ENCODE assay signal across 27 mouse cellular contexts in genomic region chr9:93586871-93587270, GRCm38 (mm10).
A peak's percentile ranks its signal among the peaks of the same experiment; 100 is the strongest.
DNase-seq lines count a peak whose midpoint lies in the region; ATAC-seq and TF ChIP-seq lines count a peak whose summit lies in the region.
"Had no signal": no experiment of that assay in that cellular context is flagged by ENCODE, and none has a peak within 500 bp of the region (broad histone marks: within the 10 kb centered on the region; RNA-seq: fewer than 3 reads in every experiment).

No protein-coding gene starts in this region.

- DNase-seq in adrenal gland, postnatal 10 days = peak; percentile 6
- DNase-seq in adrenal gland, postnatal 25 days = no peak
- peak; percentile 31 for DNase-seq in lung, postnatal 0 days (ENCODE audit: low spot score)
- DNase-seq in lung, adult 2 months = no peak
- peak; percentile 44 for DNase-seq in gonadal fat pad, adult 2 months (ENCODE audit: low read depth)
- no peak for DNase-seq in gastrocnemius, postnatal 25 days
- DNase-seq: B cell, adult 2 months; cerebellum, adult 18-20 months; cerebellum, adult 9-10 months; cerebellum, postnatal 14 days; gastrocnemius, postnatal 10 days; heart, adult 18-20 months; heart, postnatal 10 days; heart, postnatal 36 days; kidney, adult 11 months had no signal

- H3K4me1 ChIP-seq in lung, postnatal 0 days (ENCODE audit: insufficient read depth, low read depth, low read length) = no peaks in the 10 kb centered on the region
- H3K4me1 ChIP-seq in lung, adult 2 months (ENCODE audit: control insufficient read depth, insufficient read depth, low read length) = no peaks in the 10 kb centered on the region
- H3K4me1 ChIP-seq in brown adipose tissue, adult 24 weeks (ENCODE audit: control insufficient read depth, insufficient read depth, insufficient read length, low read length) = no peaks in the 10 kb centered on the region
- H3K4me1 ChIP-seq: embryonic facial prominence, embryonic 12.5 days; embryonic facial prominence, embryonic 15.5 days; forebrain, embryonic 10.5 days; forebrain, embryonic 13.5 days; heart, embryonic 12.5 days; heart, embryonic 15.5 days; hindbrain, embryonic 10.5 days; hindbrain, embryonic 13.5 days; intestine, embryonic 15.5 days had no signal

- no peaks in the 10 kb centered on the region for H3K36me3 ChIP-seq in lung, postnatal 0 days (ENCODE audit: insufficient read depth, low read length)
- H3K36me3 ChIP-seq: embryonic facial prominence, embryonic 12.5 days; embryonic facial prominence, embryonic 15.5 days; forebrain, embryonic 10.5 days; heart, embryonic 12.5 days; heart, embryonic 15.5 days; hindbrain, embryonic 10.5 days; hindbrain, embryonic 13.5 days; intestine, embryonic 15.5 days had no signal

- H3K27me3 ChIP-seq in lung, postnatal 0 days (replicated peaks; ENCODE audit: insufficient read depth, low read length) = no peaks in the 10 kb centered on the region
- H3K27me3 ChIP-seq: embryonic facial prominence, embryonic 12.5 days; embryonic facial prominence, embryonic 15.5 days; forebrain, embryonic 13.5 days; heart, embryonic 12.5 days; heart, embryonic 15.5 days; hindbrain, embryonic 13.5 days; intestine, embryonic 15.5 days had no signal

- no peak for TF ChIP-seq POLR2A in lung, adult 2 months (IDR thresholded peaks at IDR 0.05; ENCODE audit: borderline replicate concordance, extremely low read depth, low read depth, low read length)

- no peak for TF ChIP-seq EP300 in lung, postnatal 0 days (IDR thresholded peaks at IDR 0.05)

- no peak overlapping the region for H3K27ac ChIP-seq in lung, postnatal 0 days (ENCODE audit: low read length)
- peak overlapping the region; percentile 82 for H3K27ac ChIP-seq in brown adipose tissue, adult 24 weeks (replicated peaks; ENCODE audit: low read depth, low read length)
- H3K27ac ChIP-seq: embryonic facial prominence, embryonic 12.5 days; embryonic facial prominence, embryonic 15.5 days; forebrain, embryonic 10.5 days; forebrain, embryonic 13.5 days; heart, embryonic 15.5 days; hindbrain, embryonic 10.5 days; hindbrain, embryonic 13.5 days; intestine, embryonic 15.5 days had no signal

- no peaks in the 10 kb centered on the region for H3K9me3 ChIP-seq in lung, postnatal 0 days (ENCODE audit: low read length)
- H3K9me3 ChIP-seq: embryonic facial prominence, embryonic 12.5 days; embryonic facial prominence, embryonic 15.5 days; forebrain, embryonic 10.5 days; forebrain, embryonic 13.5 days; heart, embryonic 12.5 days; heart, embryonic 15.5 days; hindbrain, embryonic 10.5 days; hindbrain, embryonic 13.5 days; intestine, embryonic 15.5 days had no signal

- H3K4me2 ChIP-seq in lung, postnatal 0 days (replicated peaks; ENCODE audit: low read depth, low read length) = no peak overlapping the region
- H3K4me2 ChIP-seq: embryonic facial prominence, embryonic 12.5 days; embryonic facial prominence, embryonic 15.5 days; forebrain, embryonic 13.5 days; heart, embryonic 12.5 days; heart, embryonic 15.5 days; hindbrain, embryonic 13.5 days; intestine, embryonic 15.5 days had no signal

- no peak for TF ChIP-seq CTCF in lung, postnatal 0 days (IDR thresholded peaks at IDR 0.05)
- no peak for TF ChIP-seq CTCF in lung, adult 2 months (IDR thresholded peaks at IDR 0.05; ENCODE audit: insufficient read depth, low read length)

- 58% methylated on average over 1 of the region's 1 CpGs for WGBS in lung, postnatal 0 days
- 34% methylated on average over 1 of the region's 1 CpGs for WGBS in lung, adult 2 months

- H3K4me3 ChIP-seq in lung, postnatal 0 days (ENCODE audit: low read depth, low read length) = no peak overlapping the region
- H3K4me3 ChIP-seq in lung, adult 2 months (replicated peaks; ENCODE audit: extremely low read depth, low read depth, low read length) = no peak overlapping the region
- no peak overlapping the region for H3K4me3 ChIP-seq in brown adipose tissue, adult 24 weeks (ENCODE audit: insufficient read depth, low read depth, low read length)
- H3K4me3 ChIP-seq: embryonic facial prominence, embryonic 12.5 days; embryonic facial prominence, embryonic 15.5 days; forebrain, embryonic 10.5 days; forebrain, embryonic 13.5 days; heart, embryonic 12.5 days; heart, embryonic 15.5 days; hindbrain, embryonic 10.5 days; hindbrain, embryonic 13.5 days; intestine, embryonic 15.5 days had no signal

- H3K9ac ChIP-seq in lung, postnatal 0 days (replicated peaks; ENCODE audit: low read depth) = no peak overlapping the region
- H3K9ac ChIP-seq: embryonic facial prominence, embryonic 12.5 days; embryonic facial prominence, embryonic 15.5 days; forebrain, embryonic 13.5 days; heart, embryonic 12.5 days; heart, embryonic 15.5 days; hindbrain, embryonic 13.5 days; intestine, embryonic 15.5 days had no signal

- no peak for ATAC-seq in lung, postnatal 0 days
- ATAC-seq: forebrain, embryonic 13.5 days; forebrain, embryonic 16.5 days; hindbrain, embryonic 16.5 days; intestine, embryonic 15.5 days had no signal

Comparison
In these comparisons a context has a peak if more than half of its experiments do, and no peak if none do; other contexts are left out.
1. DNase-seq: peak in adrenal gland, postnatal 10 days (single experiment), lung, postnatal 0 days (single experiment) and gonadal fat pad, adult 2 months (single experiment); none in adrenal gland, postnatal 25 days (single experiment), lung, adult 2 months (single experiment) and gastrocnemius, postnatal 25 days (single experiment).